Mouse (Mus musculus) lung, adult 2 months (tissue): Measurements from ENCODE around the gene Kiss1r.
"Not testable (repeated sequence)": the region's sequence is repeated elsewhere in the genome, so short reads cannot be mapped to it uniquely, and the experiment has no call there.

ENCODE experiments used
- CTCF ChIP-seq: fragments of 200-500 bp; IDR thresholded peaks from 2 replicates; pipeline ENCODE4 v1.5.1; 2011; ENCODE audit warnings: mild to moderate bottlenecking, low read length, control low read depth; ENCODE audit not compliant: insufficient read depth
- POLR2A ChIP-seq: fragments of 200-500 bp; IDR thresholded peaks from 2 replicates; pipeline ENCODE4 v1.6.1; 2011; ENCODE audit warnings: low read depth, mild to moderate bottlenecking, control low read depth, low read length, borderline replicate concordance; ENCODE audit errors: extremely low read depth

GRCm38 (mm10) chr10:79884938-79885337 lies 31.8 kb upstream of the Kiss1r start:
- TF ChIP-seq CTCF, POLR2A: not testable (repeated sequence)
